Mouse (Mus musculus): ENCODE results near the gene Spop. TPM values are rescaled to one million over a fixed set of nuclear protein-coding genes. Genes with fewer than 3 reads are reported as not detected.
A peak's percentile ranks its signal among the peaks of the same experiment; 100 is the strongest.
"Not testable (repeated sequence)": the region's sequence is repeated elsewhere in the genome, so short reads cannot be mapped to it uniquely, and the experiment has no call there.

The Spop gene
- total RNA-seq, 2 experiments from 2014 or later, result 165 to 167 TPM

DNA sequence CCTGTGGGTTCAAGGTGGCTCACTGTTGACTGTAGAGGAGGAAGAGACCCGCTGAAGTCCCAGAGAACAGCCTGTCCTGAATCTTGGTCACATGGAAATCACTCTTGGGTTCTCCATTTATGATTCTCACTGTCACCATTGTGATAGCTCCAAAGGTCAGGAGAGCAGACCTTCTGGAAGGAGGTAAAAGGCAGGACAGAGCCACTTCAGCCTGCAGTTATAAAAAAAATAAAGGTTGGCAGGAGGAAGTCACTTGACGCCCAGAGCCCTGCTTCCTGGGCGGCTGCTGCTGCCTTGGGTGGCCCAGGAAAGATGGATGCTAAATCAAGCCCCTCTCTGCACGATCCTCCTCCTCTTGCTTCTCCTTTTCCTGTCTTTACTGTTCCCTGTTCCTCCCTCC, 86.5 kb downstream of the Spop start:
- no peak for DNase-seq

GRCm38 (mm10) chr11:95500836-95501235, 87.0 kb downstream of the Spop start:
- no peak for DNase-seq

DNA sequence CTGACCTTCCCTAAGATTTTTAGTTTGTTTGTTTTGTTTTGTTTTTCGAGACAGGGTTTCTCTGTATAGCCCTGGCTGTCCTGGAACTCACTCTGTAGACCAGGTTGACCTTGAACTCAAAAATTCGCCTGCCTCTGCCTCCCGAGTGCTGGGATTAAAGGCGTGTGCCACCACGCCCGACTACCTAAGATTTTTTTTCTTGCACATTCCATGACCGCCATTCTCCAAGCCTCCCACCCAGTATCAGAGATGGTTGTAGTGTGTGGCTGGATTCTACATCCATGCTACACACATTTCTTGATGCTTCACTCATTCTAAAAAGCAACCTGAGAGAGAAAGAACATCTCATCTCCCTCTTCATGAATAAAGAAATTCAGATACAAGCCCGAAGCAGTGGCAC, 87.9 kb downstream of the Spop start:
- not testable (repeated sequence) for DNase-seq

- no peak for DNase-seq
These were observed 89.8 kb downstream of the Spop start for GRCm38 (mm10) chr11:95503581-95504180.

GRCm38 (mm10) chr11:95504271-95504731, 90.4 kb downstream of the Spop start:
- no peak for DNase-seq

DNA sequence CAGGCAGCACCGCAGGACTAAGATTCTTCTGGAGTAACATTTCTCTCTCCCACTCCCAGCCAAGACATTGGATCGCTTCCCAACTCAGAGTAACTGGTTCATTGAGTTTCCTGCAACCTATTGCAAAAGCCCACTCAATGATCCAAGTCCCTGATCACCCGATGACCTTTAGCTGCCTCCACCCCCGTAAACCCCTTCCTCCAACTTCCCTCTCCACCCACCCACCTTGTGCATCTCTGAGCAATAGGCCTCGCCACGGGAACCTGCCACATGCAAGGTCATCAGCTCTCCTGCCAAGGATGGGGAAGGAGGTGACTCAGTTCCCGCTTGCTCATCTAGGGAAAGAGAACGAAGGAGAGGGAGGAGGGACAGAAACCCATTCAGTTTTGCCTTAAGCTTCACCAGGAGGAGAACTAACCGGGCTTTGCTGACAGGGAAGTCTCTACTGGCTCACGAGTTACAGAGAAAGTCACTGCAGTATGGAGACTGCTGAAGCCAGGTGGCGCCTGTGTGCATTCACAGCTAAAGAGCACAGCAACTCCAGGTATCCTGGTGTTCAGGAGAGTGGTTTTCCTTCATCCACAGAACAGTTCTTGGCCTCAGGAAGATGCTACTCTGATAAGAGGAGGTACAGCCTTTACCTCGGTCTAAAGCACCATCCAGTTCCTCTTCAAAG, 93.3 kb downstream of the Spop start:
- no peak for DNase-seq

DNA sequence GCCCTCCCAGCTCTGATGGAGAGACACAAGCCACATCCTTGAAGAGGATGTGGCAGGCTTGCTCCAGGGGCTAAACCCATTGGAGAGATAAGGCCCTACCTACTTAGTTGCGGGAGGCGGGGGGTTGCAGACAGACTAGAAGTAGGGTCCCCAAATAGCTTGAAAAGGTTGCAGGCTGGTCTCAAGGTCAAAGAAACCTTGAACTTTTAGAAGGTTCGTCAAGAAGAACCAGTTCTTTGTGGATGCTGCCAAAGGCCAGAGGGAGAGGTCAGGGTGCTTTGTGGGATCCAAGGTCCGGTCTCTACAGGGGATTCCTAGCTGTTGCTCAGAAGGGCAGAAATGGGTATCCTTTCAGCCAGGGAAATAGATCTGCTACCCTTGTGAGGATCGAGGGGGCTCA, 93.9 kb downstream of the Spop start:
- DNase-seq, result no peak

DNA sequence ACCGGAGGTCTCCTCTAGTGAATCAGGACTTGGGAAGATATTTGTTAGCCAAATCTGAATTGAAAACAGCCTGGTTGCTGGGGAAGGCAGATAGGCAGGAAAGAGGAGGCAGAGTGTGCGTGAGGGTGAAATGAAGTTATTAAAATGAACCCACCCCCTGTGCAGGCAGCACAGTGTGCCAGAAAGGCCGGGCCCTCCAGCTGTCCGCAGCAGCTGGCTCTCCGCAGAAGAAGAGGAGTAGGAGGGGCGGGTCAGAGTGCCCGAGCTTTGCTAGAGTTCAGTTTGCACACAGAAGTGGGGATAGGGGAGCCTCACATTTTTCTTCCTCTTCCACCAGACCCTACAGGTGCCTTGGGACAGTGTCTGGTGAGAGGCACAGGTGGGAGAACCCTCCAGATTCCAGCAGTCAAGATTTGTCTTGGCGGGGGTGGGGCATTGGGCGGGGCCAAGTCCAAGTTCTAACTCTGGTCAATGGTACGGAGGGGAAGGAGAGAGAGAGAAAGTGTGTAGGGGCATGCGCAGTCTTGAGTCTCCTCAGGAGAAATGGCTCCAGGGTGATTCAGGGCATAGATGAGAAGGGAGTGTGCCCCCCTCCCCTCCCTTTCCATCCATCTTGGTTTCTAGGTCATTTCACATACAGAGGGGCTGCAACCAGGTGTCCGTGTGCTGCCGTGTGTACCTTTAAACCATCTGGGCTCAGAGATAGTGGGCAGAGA, 94.5 kb downstream of the Spop start:
- no peak for DNase-seq

GRCm38 (mm10) chr11:95509126-95509717, 95.3 kb downstream of the Spop start:
- DNase-seq, result no peak

GRCm38 (mm10) chr11:95510631-95511030, 96.8 kb downstream of the Spop start:
- DNase-seq, result no peak

DNA sequence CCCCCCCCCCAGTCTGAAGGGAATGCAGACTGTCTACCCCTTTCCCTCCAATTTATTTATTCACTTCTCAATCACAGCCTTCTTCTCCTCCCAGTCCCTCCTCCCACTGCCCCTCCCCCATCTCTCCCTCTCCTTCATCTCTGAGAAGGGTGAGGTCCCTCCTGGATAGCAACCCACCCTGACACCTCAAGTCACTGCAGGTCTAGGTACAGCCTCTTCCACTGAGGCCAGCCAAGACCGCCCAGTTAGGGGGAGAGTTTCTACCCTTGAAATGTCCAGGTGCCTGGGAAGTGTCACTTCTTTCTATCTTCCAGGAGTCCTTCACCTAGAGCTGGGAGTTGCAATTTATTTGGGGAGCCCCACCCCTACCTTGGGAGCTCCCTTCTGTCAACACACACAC, 98.0 kb downstream of the Spop start:
- DNase-seq, result no peak

DNA sequence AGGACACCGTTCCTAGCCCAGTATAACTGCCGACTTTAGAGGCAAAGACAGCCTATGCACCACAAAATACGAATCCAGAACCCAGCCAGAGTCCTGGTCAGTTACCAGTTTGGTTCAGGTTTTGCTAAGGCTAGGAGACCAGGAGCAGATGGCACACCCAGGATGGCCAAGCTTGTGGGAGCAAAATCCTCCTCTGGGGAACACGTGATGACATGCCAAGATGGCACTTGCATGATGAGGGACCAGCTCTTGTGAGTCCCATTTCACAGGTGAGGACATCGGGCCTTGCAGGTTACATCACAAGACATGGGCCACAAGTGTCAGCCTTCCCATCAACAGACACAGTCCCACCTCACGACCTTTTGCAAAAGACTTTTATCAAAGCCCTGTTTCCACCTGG, 98.5 kb downstream of the Spop start:
- no peak for DNase-seq

DNA sequence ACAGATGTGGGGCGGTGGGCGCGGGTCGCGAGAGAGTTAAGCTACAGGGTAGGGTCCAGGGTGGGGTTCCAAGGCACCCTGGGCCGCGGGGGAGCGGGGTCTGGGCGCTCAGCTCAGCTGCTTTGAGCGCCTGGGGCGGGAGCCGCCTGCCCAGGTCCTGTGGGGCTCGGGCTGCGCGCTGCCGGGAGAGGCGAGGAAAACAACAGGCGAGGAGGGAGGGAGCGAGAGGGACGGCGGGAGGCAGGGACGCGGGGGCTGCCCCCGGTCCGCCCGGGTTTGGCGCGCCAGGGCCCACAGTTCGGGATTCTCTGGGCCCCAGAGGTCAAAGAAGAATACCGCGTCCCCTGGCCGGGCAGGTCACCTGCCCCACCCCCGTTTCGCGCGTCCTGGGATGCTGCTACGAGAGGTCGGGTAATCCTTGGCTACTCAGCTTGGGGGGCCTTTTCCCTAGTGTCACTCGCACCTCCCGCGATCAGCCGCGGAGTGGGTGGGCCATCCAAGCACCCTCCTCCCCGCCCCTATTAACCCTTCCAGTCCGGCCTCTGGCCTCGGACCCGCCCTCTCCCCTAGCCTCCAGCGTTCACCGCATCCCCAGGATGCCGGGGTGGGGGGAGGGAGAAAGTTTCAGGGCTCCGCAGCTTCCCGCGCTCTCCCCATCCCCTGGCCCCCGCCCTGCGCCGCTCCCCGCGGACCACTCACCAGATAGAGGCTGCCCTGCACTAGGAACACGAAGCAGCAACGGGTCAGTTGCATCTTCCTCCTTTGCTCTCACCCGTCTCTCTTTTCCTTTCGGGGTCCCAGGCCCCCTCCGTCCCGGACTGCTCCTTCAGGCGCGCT, 99.8 kb downstream of the Spop start:
- no peak for DNase-seq

GRCm38 (mm10) chr11:95514298-95514861, 100.5 kb downstream of the Spop start, which contains the start of gene Nxph3:
Gene Nxph3, minus strand, starts transcription at chr11:95514570.
- peak in 1 of 2 experiments; percentile 47 for DNase-seq

- DNase-seq, result no peak
These were observed 101.8 kb downstream of the Spop start for GRCm38 (mm10) chr11:95515376-95516323.

DNA sequence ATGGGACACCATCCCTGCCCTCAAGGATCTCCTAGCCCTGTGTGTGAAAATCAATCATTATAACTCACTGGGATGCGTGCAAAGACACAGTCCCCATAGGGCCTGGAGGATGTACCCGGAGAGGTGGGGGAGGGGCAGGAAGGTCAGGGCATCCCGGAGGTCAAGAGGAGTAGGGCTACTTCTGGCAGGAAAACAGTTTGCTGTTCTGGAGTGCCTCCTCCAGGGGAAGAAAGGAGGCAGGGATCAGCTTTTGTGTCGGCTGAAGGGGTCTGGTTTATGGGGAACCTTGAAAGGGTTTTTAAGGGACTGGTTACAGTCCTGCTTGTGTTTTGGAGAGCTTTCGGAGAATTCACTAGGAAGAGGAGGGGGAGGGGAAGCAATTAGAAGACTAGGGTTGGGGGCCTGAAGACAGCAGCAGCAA, 102.6 kb downstream of the Spop start:
- no peak for DNase-seq

- no peak for DNase-seq
These were observed 103.3 kb downstream of the Spop start for GRCm38 (mm10) chr11:95517162-95517561.

DNA sequence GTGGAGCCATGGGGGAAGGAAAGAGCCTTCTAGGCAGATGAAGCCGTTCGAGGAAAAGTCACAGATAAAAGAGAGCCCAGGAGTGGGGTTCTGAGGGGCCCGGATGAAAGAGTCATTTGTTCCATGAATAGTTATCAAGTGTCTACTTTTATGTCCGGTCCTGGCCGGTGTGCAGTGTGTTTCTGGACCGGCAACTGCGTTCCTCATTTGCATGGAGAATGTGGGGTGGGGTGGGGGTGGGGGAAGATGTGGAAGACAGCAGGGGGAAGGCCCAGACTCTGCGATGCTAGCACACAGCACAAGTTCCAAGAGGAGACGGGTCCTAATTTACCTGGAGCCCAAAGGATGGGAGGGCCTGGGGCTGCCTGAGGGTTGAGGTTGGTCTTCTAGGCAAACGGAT, 105.4 kb downstream of the Spop start:
- DNase-seq, result no peak

DNA sequence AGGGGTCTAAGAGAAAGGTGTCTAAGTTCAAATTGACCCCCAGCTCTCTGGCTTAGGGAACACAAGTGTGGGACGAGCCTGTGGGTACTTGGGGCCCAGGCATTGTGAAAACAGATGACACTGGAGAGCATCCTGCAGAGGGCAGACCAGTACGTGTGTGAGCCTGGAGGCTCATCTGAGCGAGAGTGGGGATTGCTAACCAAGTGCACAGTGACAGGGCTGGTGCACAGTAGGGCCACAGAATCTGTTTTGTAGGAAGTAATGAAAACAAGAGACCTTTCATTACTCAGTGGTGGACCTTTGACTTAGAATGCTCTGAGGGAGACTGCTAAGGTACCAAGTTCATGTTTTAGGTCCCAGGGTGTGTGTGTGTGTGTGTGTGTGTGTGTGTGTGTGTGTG, 106.1 kb downstream of the Spop start:
- DNase-seq, result no peak

GRCm38 (mm10) chr11:95520456-95521072, 106.7 kb downstream of the Spop start:
- peak; percentile 81 to 85 for DNase-seq

All from layer of hippocampus, postnatal 36 days (tissue).